Mouse (Mus musculus) midbrain, postnatal 0 days (tissue): ENCODE data around the gene Nop2. TPM values are rescaled to one million over a fixed set of nuclear protein-coding genes. Genes with fewer than 3 reads are reported as not detected.

Experiments
- ATAC-seq: fragments of 200-750 bp; cut with Nextera tagmentation; 2 replicates; pipeline ENCODE4 v1.8.0; 2017; ENCODE audit warnings: moderate number of reproducible peaks, mild to moderate bottlenecking, moderate TSS enrichment, moderate library complexity; ENCODE audit not compliant: low FRiP score
- DNase-seq: peaks from one replicate; pipeline ENCODE4 v3.0.0-alpha.2; 2015; ENCODE audit warnings: low spot score
- H3K27ac ChIP-seq: fragments of 300-500 bp; sonication (generic); 2 replicates; pipeline ENCODE4 v1.5.1; 2014; ENCODE audit warnings: low read depth, mild to moderate bottlenecking, low read length, mixed read lengths
- H3K27me3 ChIP-seq: fragments of 300-500 bp; sonication (generic); 2 replicates; pipeline ENCODE4 v1.6.1; 2014; ENCODE audit warnings: low read length, control low read depth, mixed read lengths; ENCODE audit not compliant: insufficient read depth
- H3K36me3 ChIP-seq: fragments of 300-500 bp; sonication (generic); 2 replicates; pipeline ENCODE4 v1.6.1; 2014; ENCODE audit warnings: low read length, control low read depth, mixed read lengths; ENCODE audit not compliant: insufficient read depth
- H3K4me1 ChIP-seq: fragments of 300-500 bp; sonication (generic); 2 replicates; pipeline ENCODE4 v1.6.1; 2014; ENCODE audit warnings: mild to moderate bottlenecking, control low read depth, antibody characterized with exemption, low read length, mixed read lengths; ENCODE audit not compliant: insufficient read depth
- H3K4me2 ChIP-seq: fragments of 300-500 bp; sonication (generic); 2 replicates; pipeline ENCODE4 v1.6.1; 2014; ENCODE audit warnings: low read depth, mild to moderate bottlenecking, low read length, mixed read lengths; ENCODE audit not compliant: poor library complexity, severe bottlenecking
- H3K4me3 ChIP-seq: fragments of 300-500 bp; sonication (generic); 2 replicates; pipeline ENCODE4 v1.5.1; 2014; ENCODE audit warnings: low read depth, mild to moderate bottlenecking, low read length, moderate library complexity
- H3K9ac ChIP-seq: fragments of 300-500 bp; sonication (generic); replicated peaks from 2 replicates; pipeline ENCODE4 v1.6.1; 2014; ENCODE audit warnings: mild to moderate bottlenecking, low read length, moderate library complexity, mixed read lengths; ENCODE audit not compliant: poor library complexity, severe bottlenecking
- H3K9me3 ChIP-seq: fragments of 300-500 bp; sonication (generic); 2 replicates; pipeline ENCODE4 v1.6.1; 2016; ENCODE audit warnings: low read length, control low read depth
- CTCF ChIP-seq: IDR thresholded peaks from 2 replicates; pipeline ENCODE4 v1.5.1; 2016; ENCODE audit warnings: antibody characterized with exemption, mild to moderate bottlenecking
- WGBS: fragments of 180-500 bp; shearing (Covaris S2); extraction: QIAGEN DNeasy Blood & Tissue Kit; methylation state at CpG from one replicate; pipeline ENCODE4 v1.1.7; 2014; 5-methylcytosine and 5-hydroxymethylcytosine counted together
- polyA plus RNA-seq: library from polyadenylated mRNA; unstranded; fragments of >200 nt; fragmentation: Nextera tagmentation; extraction: Ambion mirVana; gene quantifications from 2 replicates; pipeline ENCODE4 v1.2.1, GENCODE M21; 2015
- total RNA-seq: library from RNA; depleted of rRNA; stranded (reverse); fragments of >200 nt; gene quantifications from 2 replicates; pipeline ENCODE4 v1.2.3, GENCODE M21; 2014

Gene Nop2
- total and polyA plus RNA-seq, 2 experiments from 2014 or later = 34.5 to 41.4 TPM

DNA sequence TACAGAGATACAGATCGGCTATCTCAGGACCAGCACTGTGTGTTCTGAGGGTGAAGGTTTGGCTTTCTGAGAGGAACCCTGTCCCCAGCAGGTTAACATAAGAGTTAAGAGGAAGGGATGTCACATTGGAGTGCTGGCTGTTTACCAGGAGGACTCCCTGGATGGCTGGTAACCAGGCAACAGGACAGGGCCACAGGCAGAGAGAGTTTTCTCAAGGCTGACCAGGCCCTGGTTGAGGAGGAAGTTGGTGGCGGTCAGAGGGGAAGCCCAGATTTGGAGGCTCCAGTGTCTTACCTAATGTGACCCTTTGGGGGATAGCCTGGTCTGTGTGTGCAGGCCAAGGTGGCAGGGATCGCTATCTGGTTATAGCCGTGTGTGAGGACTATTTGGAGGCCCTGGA lies 15.1 kb downstream of the Nop2 start:
- no peak for ATAC-seq

DNA sequence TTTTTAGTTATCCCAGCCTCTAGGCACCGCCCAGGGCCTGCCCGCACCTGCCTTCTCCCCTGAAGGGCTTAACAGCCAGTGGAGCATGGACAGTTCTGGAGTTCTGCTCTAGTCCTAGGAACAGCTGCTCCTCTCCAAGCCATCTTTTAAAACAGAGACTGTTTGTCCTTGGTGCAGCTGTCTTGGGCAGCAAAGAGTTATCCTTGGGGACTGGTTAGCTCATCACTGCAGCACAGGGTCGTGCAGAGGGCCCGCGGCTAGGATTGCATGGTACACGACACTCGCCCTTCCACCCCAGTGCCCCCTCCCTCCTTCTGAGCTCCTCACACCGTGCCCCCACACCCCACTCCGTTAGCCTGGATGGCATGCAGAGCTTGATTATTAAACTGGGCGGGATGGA lies 15.6 kb downstream of the Nop2 start:
- Histone ChIP-seq H3K4me1 (peaks cover 25% of the 10 kb centered on the region; the same call in 1 of the 2 replicates), H3K9me3 (no peaks in the 10 kb centered on the region), H3K9ac (peak overlapping the region; percentile 95; the same call in 1 of the 2 replicates), H3K27me3 (no peaks in the 10 kb centered on the region), H3K27ac (no peak overlapping the region), H3K36me3 (peaks cover 7% of the 10 kb centered on the region), H3K4me3 (peak overlapping the region; percentile 5; the same call in 1 of the 2 replicates), H3K4me2 (peak overlapping the region; percentile 98)
- WGBS = 54% methylated on average over 10 of the region's 10 CpGs
- no peak for ATAC-seq
- no peak for DNase-seq
- TF ChIP-seq CTCF = no peak

More for the DNA sequence above, 15.1 kb downstream of the Nop2 start:
- Histone ChIP-seq H3K4me3 (peak overlapping the region; percentile 77; the same call in 1 of the 2 replicates), H3K9me3 (no peaks in the 10 kb centered on the region), H3K27ac (no peak overlapping the region), H3K9ac (peak overlapping the region; percentile 95; the same call in 1 of the 2 replicates), H3K4me1 (peaks cover 25% of the 10 kb centered on the region; the same call in 1 of the 2 replicates), H3K4me2 (peak overlapping the region; percentile 98), H3K27me3 (no peaks in the 10 kb centered on the region), H3K36me3 (0 out of 2 replicates have a peak, but pooled peaks cover 7% of the 10 kb centered on the region)
- no peak for TF ChIP-seq CTCF
- WGBS = 71% methylated on average over 4 of the region's 4 CpGs
- DNase-seq = peak; percentile 53

DNA sequence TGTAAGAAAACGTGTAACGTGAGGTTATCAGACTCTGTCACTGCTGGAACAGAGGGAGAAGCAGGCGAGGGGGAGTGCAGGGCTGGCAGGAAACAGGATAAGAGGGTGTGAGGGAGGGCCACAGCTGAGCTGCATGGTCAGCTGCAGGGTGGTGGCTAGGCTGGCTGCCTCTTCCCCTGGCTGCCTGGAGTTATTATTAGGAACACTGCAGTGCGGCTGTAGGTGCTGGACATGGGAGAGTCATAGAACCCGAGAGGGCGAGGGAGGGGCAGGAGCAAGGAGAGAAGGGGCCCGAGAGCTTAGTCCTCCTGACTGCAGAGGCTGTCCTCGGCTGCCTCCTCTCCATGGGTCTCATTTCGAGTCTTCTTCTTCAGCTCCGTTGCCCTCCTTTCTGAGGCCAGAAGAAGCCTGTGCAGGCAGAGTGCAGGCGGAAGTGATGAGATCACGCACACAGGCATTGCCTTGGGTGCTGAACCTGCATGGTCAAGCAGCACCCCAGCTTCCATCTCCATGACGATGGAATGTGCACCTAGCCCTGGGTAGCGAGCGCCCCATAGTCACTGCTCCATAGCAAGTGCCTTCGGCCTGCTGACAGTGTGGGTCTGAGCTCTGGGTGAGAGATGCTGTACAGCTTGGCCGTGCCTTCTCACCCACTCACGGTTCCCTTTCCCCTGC lies 16.7 kb downstream of the Nop2 start:
- Histone ChIP-seq H3K4me2 (peak overlapping the region; percentile 18; the same call in 1 of the 2 replicates), H3K4me1 (peaks cover 25% of the 10 kb centered on the region; the same call in 1 of the 2 replicates), H3K27ac (peak overlapping the region; percentile 43; the same call in 1 of the 2 replicates), H3K9me3 (no peaks in the 10 kb centered on the region), H3K4me3 (no peak overlapping the region), H3K36me3 (peaks cover 15% of the 10 kb centered on the region), H3K27me3 (no peaks in the 10 kb centered on the region), H3K9ac (peak overlapping the region; percentile 95; the same call in 1 of the 2 replicates)
- ATAC-seq (no peak), DNase-seq (no peak)
- TF ChIP-seq CTCF = no peak
- 63% methylated on average over 18 of the region's 18 CpGs for WGBS

DNA sequence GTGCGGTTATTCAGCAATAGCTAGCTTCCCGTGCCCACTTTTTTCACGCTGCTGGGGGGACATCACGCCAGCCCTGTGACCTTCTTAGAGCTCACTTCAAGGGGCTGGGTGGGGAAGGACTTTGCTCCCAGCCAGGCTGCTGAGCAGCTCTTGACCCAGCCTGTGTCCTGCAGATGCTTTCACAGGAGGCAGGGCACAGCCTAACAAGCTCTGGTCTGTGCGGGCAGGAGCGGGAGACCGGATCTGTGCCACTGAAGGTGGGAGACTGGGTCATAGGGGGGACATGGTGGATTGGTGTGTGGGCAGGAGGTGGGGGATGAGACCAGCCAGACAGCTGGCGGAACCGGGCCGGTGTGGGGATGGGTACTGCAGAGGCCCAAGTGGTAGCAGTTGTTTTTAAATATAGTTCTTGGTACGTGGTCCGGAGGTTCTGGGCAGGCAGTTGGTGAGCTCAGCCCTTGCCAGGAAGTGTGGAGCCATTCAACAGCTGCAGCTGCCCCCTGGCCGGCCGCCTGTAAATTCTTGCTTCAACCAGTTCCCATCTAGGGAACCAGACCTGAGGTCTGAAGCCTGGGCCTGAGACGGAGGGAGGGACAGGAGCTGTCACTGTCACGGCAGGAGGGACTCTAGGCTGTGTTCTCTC lies 17.3 kb downstream of the Nop2 start:
- Histone ChIP-seq H3K4me2 (peak overlapping the region; percentile 18; the same call in 1 of the 2 replicates), H3K9me3 (no peaks in the 10 kb centered on the region), H3K36me3 (peaks cover 21% of the 10 kb centered on the region), H3K27me3 (no peaks in the 10 kb centered on the region), H3K4me1 (peaks cover 25% of the 10 kb centered on the region; the same call in 1 of the 2 replicates), H3K9ac (no peak overlapping the region), H3K4me3 (no peak overlapping the region), H3K27ac (peak overlapping the region; percentile 43)
- no peak for ATAC-seq
- no peak for TF ChIP-seq CTCF
- peak; percentile 65 for DNase-seq
- WGBS = 74% methylated on average over 16 of the region's 16 CpGs

DNA sequence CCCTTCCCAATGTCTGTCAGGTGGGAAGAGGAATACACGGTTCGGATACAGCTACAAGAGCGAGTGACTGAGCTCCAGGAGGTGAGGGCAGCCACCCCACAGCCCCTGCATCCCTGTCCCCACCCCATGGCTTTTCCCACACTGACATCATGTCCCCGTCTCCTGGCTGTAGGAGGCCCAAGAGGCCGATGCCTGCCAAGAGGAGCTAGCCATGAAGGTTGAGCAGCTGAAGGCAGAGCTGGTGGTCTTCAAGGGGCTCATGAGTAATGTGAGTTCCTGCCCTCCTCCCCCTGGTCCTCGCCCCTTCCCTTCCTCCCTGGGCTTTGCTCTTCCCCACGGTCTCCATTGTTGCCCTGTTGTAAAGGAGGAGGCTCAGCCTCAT lies 17.9 kb downstream of the Nop2 start:
- no peaks in the 10 kb centered on the region for H3K27me3 ChIP-seq
- no peak for TF ChIP-seq CTCF
- no peak for ATAC-seq
- no peak overlapping the region for H3K9ac ChIP-seq
- H3K4me2 ChIP-seq = no peak overlapping the region
- H3K9me3 ChIP-seq = no peaks in the 10 kb centered on the region
- no peak for DNase-seq
- H3K27ac ChIP-seq = no peak overlapping the region; the same call in 1 of the 2 replicates
- 60% methylated on average over 7 of the region's 7 CpGs for WGBS
- H3K36me3 ChIP-seq = peaks cover 22% of the 10 kb centered on the region
- no peak overlapping the region for H3K4me3 ChIP-seq
- peaks cover 24% of the 10 kb centered on the region; the same call in 1 of the 2 replicates for H3K4me1 ChIP-seq
